Mouse (Mus musculus) myocyte (in vitro differentiated cells): ENCODE measurements around the gene Tysnd1. TPM values are rescaled to one million over a fixed set of nuclear protein-coding genes. Genes with fewer than 3 reads are reported as not detected.

Source experiments
- H3K27me3 ChIP-seq: one replicate; pipeline ENCODE4 v1.6.1; 2011; ENCODE audit not compliant: control insufficient read depth, insufficient read depth, insufficient read length
- H3K36me3 ChIP-seq: one replicate; pipeline ENCODE4 v1.6.1; 2011; ENCODE audit not compliant: control insufficient read depth, insufficient read depth
- H3K4me2 ChIP-seq: one replicate; pipeline ENCODE4 v1.6.1; 2011; ENCODE audit warnings: low read depth, control low read depth
- H3K4me3 ChIP-seq: one replicate; pipeline ENCODE4 v1.5.1; 2011; ENCODE audit warnings: mild to moderate bottlenecking, control low read depth, moderate library complexity
- H3K79me2 ChIP-seq: one replicate; pipeline ENCODE4 v1.6.1; 2011; ENCODE audit not compliant: control insufficient read depth, insufficient read depth
- H3ac ChIP-seq: one replicate; pipeline ENCODE4 v1.6.1; 2011; ENCODE audit not compliant: control insufficient read depth, insufficient read length
- CEBPB ChIP-seq: IDR thresholded peaks from 2 replicates; pipeline ENCODE4 v1.6.1; 2011; ENCODE audit warnings: mild to moderate bottlenecking, moderate library complexity; ENCODE audit not compliant: poor library complexity, insufficient read depth, severe bottlenecking
- E2F4 ChIP-seq: IDR thresholded peaks from one replicate; pipeline ENCODE4 v1.6.1; 2011; ENCODE audit warnings: mild to moderate bottlenecking, control low read depth, moderate library complexity; ENCODE audit not compliant: insufficient read depth
- MAX ChIP-seq: IDR thresholded peaks from one replicate; pipeline ENCODE4 v1.6.1; 2011; ENCODE audit warnings: low read depth, mild to moderate bottlenecking, control low read depth
- MYOD1 ChIP-seq, 3 experiments: IDR thresholded peaks; one replicate each; pipeline ENCODE4 v1.6.1; 2011; ENCODE audit warnings: control low read depth in 2 of 3, low read depth in 2 of 3, mild to moderate bottlenecking in 2 of 3, moderate library complexity in 1 of 3; ENCODE audit not compliant: insufficient read length in 2 of 3, control insufficient read depth in 1 of 3
- MYOG ChIP-seq, 3 experiments: IDR thresholded peaks; one replicate each; pipeline ENCODE4 v1.6.1; 2011; ENCODE audit warnings: control low read depth in 2 of 3, low read depth in 2 of 3, mild to moderate bottlenecking in 2 of 3; ENCODE audit not compliant: insufficient read length in 2 of 3, control insufficient read depth in 1 of 3, insufficient read depth in 1 of 3
- POLR2A ChIP-seq: IDR thresholded peaks from one replicate; pipeline ENCODE4 v1.6.1; 2011; ENCODE audit warnings: low read depth, mild to moderate bottlenecking, control low read depth, moderate library complexity; ENCODE audit not compliant: insufficient read length
- POLR2AphosphoS2 ChIP-seq: IDR thresholded peaks from one replicate; pipeline ENCODE4 v1.6.1; 2011; ENCODE audit warnings: low read depth, control low read depth; ENCODE audit not compliant: insufficient read length
- REST ChIP-seq: IDR thresholded peaks from one replicate; pipeline ENCODE4 v1.6.1; 2011; ENCODE audit warnings: mild to moderate bottlenecking, control low read depth, moderate library complexity; ENCODE audit not compliant: insufficient read depth, insufficient read length
- SRF ChIP-seq: IDR thresholded peaks from one replicate; pipeline ENCODE4 v1.6.1; 2011; ENCODE audit warnings: low read depth; ENCODE audit not compliant: control insufficient read depth, insufficient read length
- TCF12 ChIP-seq: IDR thresholded peaks from one replicate; pipeline ENCODE4 v1.6.1; 2011; ENCODE audit warnings: mild to moderate bottlenecking, control low read depth; ENCODE audit not compliant: poor library complexity, insufficient read depth, severe bottlenecking
- TCF3 ChIP-seq: IDR thresholded peaks from one replicate; pipeline ENCODE4 v1.6.1; 2011; ENCODE audit warnings: low read depth, control low read depth; ENCODE audit not compliant: insufficient read length
- USF1 ChIP-seq: IDR thresholded peaks from one replicate; pipeline ENCODE4 v1.6.1; 2011; ENCODE audit warnings: low read depth, mild to moderate bottlenecking, control low read depth, moderate library complexity
- polyA plus RNA-seq: library from polyadenylated mRNA; unstranded; fragments of >200 nt; fragmentation: generic; extraction: Trizol; gene quantifications from one replicate; pipeline ENCODE4 v1.2.1, GENCODE M21; 2012; ENCODE audit warnings: missing spikeins

The Tysnd1 gene
- polyA plus RNA-seq, 1 experiment, result 25.3 TPM

GRCm38 (mm10) chr10:61738126-61738525 is 42.8 kb downstream of the Tysnd1 start:
- Histone ChIP-seq H3K27me3 (no peaks in the 10 kb centered on the region), H3K4me2 (no peak overlapping the region), H3K36me3 (no peaks in the 10 kb centered on the region), H3ac (no peak overlapping the region), H3K79me2 (no peaks in the 10 kb centered on the region), H3K4me3 (no peak overlapping the region)
- TF ChIP-seq TCF12, result no peak
- TF ChIP-seq MAX, result no peak
- no peak for TF ChIP-seq POLR2A
- TF ChIP-seq POLR2AphosphoS2, result no peak
- no peak for TF ChIP-seq TCF3
- no peak for TF ChIP-seq CEBPB
- TF ChIP-seq REST, result no peak

- Histone ChIP-seq H3K4me3 (no peak overlapping the region), H3K4me2 (no peak overlapping the region), H3K79me2 (no peaks in the 10 kb centered on the region), H3ac (no peak overlapping the region), H3K36me3 (no peaks in the 10 kb centered on the region), H3K27me3 (no peaks in the 10 kb centered on the region)
- TF ChIP-seq SRF (no peak), MAX (no peak), POLR2A (no peak), MYOG (IDR thresholded peaks at IDR 0.05; ENCODE audit: control insufficient read depth in 1 of 3, insufficient read depth in 1 of 3, insufficient read length in 2 of 3, low read depth in 2 of 3) (no peak), TCF12 (no peak), POLR2AphosphoS2 (no peak), CEBPB (no peak)
Observed at GRCm38 (mm10) chr10:61741306-61741705, 46.0 kb downstream of the Tysnd1 start.

- TF ChIP-seq MAX, result no peak
- peak in 1 of 3 experiments; percentile 14 for TF ChIP-seq MYOD1 (IDR thresholded peaks at IDR 0.05; ENCODE audit: control insufficient read depth in 1 of 3, insufficient read length in 2 of 3, low read depth in 2 of 3)
Observed at GRCm38 (mm10) chr10:61741873-61742272, 46.6 kb downstream of the Tysnd1 start.

GRCm38 (mm10) chr10:61742336-61742735 is 47.0 kb downstream of the Tysnd1 start:
- Histone ChIP-seq H3K27me3 (no peaks in the 10 kb centered on the region), H3K4me3 (no peak overlapping the region), H3K79me2 (no peaks in the 10 kb centered on the region), H3K36me3 (no peaks in the 10 kb centered on the region), H3ac (no peak overlapping the region), H3K4me2 (no peak overlapping the region)
- TF ChIP-seq MYOG (IDR thresholded peaks at IDR 0.05; ENCODE audit: control insufficient read depth in 1 of 3, insufficient read depth in 1 of 3, insufficient read length in 2 of 3, low read depth in 2 of 3) (no peak), TCF3 (no peak), MYOD1 (IDR thresholded peaks at IDR 0.05; ENCODE audit: control insufficient read depth in 1 of 3, insufficient read length in 2 of 3, low read depth in 2 of 3) (no peak), SRF (no peak), REST (no peak), E2F4 (no peak), TCF12 (no peak), POLR2A (no peak), MAX (no peak), USF1 (no peak)

More at GRCm38 (mm10) chr10:61741873-61742272, 46.6 kb downstream of the Tysnd1 start:
- Histone ChIP-seq H3K4me2 (no peak overlapping the region), H3K4me3 (no peak overlapping the region), H3K36me3 (no peaks in the 10 kb centered on the region), H3ac (no peak overlapping the region), H3K27me3 (no peaks in the 10 kb centered on the region), H3K79me2 (no peaks in the 10 kb centered on the region)

GRCm38 (mm10) chr10:61745133-61745532 is 49.8 kb downstream of the Tysnd1 start:
- no peak overlapping the region for H3K4me3 ChIP-seq
- no peak overlapping the region for H3K4me2 ChIP-seq
- no peaks in the 10 kb centered on the region for H3K36me3 ChIP-seq
- H3K27me3 ChIP-seq, result no peaks in the 10 kb centered on the region
- H3ac ChIP-seq, result no peak overlapping the region
- TF ChIP-seq POLR2AphosphoS2 (no peak), POLR2A (no peak), MYOD1 (IDR thresholded peaks at IDR 0.05; ENCODE audit: control insufficient read depth in 1 of 3, insufficient read length in 2 of 3, low read depth in 2 of 3) (no peak), REST (no peak), MAX (no peak), TCF3 (no peak), SRF (no peak), USF1 (no peak), MYOG (IDR thresholded peaks at IDR 0.05; ENCODE audit: control insufficient read depth in 1 of 3, insufficient read depth in 1 of 3, insufficient read length in 2 of 3, low read depth in 2 of 3) (no peak), E2F4 (no peak), TCF12 (no peak), CEBPB (no peak)
- H3K79me2 ChIP-seq, result no peaks in the 10 kb centered on the region
